Mouse (Mus musculus): Measurements from ENCODE around the gene Lalba. TPM values are rescaled to one million over a fixed set of nuclear protein-coding genes. Genes with fewer than 3 reads are reported as not detected.
"Not testable (repeated sequence)": the region's sequence is repeated elsewhere in the genome, so short reads cannot be mapped to it uniquely, and the experiment has no call there.

Lalba gene
- polyA plus RNA-seq, 1 experiment from 2014 or later, result not detected

DNA sequence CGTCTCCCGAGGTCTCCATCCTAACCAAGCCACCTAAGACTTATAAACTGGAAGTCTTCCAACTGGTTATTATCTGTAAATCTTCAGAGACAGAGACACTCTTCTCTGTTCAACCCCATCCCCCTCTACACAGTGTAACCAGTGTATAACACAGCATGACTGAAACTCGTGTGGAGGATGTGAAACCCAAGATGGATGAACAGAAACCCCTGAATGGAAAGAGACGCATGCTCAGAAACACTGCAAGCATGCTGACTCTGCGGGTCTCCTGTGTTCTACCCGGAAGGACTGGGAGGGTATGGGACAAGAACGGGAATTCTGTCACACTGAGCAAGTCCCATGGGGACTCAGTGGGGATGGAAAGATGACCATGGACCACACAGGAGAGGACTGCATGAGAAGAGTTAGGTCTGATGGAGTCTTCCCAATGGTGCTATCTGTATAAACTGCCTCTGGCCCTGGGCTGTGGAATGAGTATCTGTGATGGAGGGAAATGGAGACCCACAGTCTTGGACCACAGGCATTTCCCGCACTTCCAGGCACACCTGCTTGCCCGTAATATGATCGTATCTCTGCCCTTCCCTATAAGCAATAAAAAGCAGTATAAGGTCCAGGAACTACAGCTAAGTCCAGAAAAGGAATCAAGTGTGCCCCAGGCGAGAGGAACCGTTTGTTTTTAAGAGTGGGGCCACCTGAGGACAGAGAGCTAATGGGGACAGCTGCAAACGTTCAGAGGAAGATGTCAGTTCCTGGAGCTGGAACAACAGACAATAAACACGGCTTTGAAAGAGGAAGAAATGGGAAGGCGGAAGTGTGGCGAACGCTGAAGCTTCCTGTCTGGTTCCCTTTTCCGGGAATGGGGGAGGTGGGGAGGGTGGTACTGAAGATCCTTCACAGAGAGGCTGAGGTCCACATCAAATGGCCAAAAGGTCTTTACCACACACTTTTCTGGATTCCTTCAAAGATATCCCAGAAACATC is 1.7 kb upstream of the Lalba start:
- Histone ChIP-seq H3K27me3 (no peaks in the 10 kb centered on the region), H3K4me2 (no peak overlapping the region), H3K27ac (replicated peaks) (no peak overlapping the region), H3K9ac (no peak overlapping the region), H3K4me1 (replicated peaks) (no peaks in the 10 kb centered on the region), H3K9me3 (no peaks in the 10 kb centered on the region), H3K4me3 (no peak overlapping the region), H3K36me3 (no peaks in the 10 kb centered on the region)
- WGBS, result 72% methylated on average over 18 of the region's 18 CpGs
- no peak for ATAC-seq (ENCODE audit: low read depth)

- no peak overlapping the region for H3K9ac ChIP-seq
- no peaks in the 10 kb centered on the region for H3K4me1 ChIP-seq (replicated peaks)
- WGBS, result 76% methylated on average over 7 of the region's 7 CpGs
- H3K36me3 ChIP-seq, result no peaks in the 10 kb centered on the region
- H3K4me2 ChIP-seq, result no peak overlapping the region
- ATAC-seq (ENCODE audit: low read depth), result no peak
- H3K27me3 ChIP-seq, result no peaks in the 10 kb centered on the region
- no peak overlapping the region for H3K27ac ChIP-seq (replicated peaks)
- no peak overlapping the region for H3K4me3 ChIP-seq
- H3K9me3 ChIP-seq, result no peaks in the 10 kb centered on the region
Observed at GRCm38 (mm10) chr15:98479568-98480102, 2.9 kb downstream of the Lalba start.

DNA sequence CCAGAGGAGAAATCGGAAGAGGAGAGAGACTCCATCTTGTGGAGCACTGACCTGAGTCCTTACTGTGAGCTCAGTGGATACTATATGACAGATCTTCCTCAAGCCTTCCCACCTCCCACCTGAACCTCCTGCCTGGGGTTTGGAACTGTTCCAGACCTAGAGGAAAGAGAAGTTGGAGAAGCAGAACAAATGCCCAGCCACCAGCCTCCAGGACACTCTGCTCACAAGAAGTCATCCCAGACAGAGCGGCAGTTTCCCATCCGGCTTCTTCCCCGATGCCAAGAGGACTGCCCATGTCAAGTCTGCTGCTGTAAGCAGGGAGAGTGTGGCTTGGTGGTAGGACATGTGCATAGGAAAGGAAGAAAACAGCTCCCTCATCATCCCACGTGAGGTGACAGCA is 6.2 kb downstream of the Lalba start:
- no peaks in the 10 kb centered on the region for H3K9me3 ChIP-seq
- 86% methylated on average over 5 of the region's 5 CpGs for WGBS
- H3K27ac ChIP-seq (replicated peaks), result no peak overlapping the region
- ATAC-seq (ENCODE audit: low read depth), result no peak
- H3K4me2 ChIP-seq, result no peak overlapping the region
- no peaks in the 10 kb centered on the region for H3K27me3 ChIP-seq
- no peaks in the 10 kb centered on the region for H3K36me3 ChIP-seq
- H3K9ac ChIP-seq, result no peak overlapping the region
- no peak overlapping the region for H3K4me3 ChIP-seq
- no peaks in the 10 kb centered on the region for H3K4me1 ChIP-seq (replicated peaks)

DNA sequence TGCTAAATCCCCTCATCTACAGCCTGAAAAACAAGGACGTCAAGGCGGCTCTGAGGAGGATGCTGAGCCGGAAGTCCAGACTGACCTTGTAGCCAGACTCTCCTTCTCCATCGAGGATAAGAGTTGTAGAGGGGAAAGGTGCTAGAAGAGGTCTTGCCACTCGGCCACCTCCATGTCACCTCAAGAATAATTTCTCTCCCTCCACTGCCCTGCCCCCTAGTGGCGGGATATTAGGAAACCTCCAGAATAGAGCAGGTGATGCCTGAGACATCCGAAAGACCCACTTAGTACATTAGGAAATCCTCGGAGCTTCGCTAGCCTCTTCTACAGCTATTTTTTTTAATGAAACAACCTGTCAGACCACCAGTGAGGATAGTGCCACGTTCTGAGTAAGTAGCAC is 7.1 kb downstream of the Lalba start:
- Histone ChIP-seq H3K36me3 (no peaks in the 10 kb centered on the region), H3K4me3 (no peak overlapping the region), H3K27me3 (no peaks in the 10 kb centered on the region), H3K4me2 (no peak overlapping the region), H3K4me1 (replicated peaks) (no peaks in the 10 kb centered on the region), H3K27ac (replicated peaks) (no peak overlapping the region), H3K9me3 (no peaks in the 10 kb centered on the region), H3K9ac (no peak overlapping the region)
- ATAC-seq (ENCODE audit: low read depth), result no peak
- WGBS, result 53% methylated on average over 10 of the region's 10 CpGs

GRCm38 (mm10) chr15:98474958-98475357 is 7.6 kb downstream of the Lalba start:
- H3K4me3 ChIP-seq, result no peak overlapping the region
- WGBS, result 82% methylated on average over 10 of the region's 10 CpGs
- H3K4me2 ChIP-seq, result no peak overlapping the region
- H3K4me1 ChIP-seq (replicated peaks), result no peaks in the 10 kb centered on the region
- H3K9me3 ChIP-seq, result no peaks in the 10 kb centered on the region
- H3K9ac ChIP-seq, result no peak overlapping the region
- no peak for ATAC-seq (ENCODE audit: low read depth)
- no peak overlapping the region for H3K27ac ChIP-seq (replicated peaks)
- H3K36me3 ChIP-seq, result no peaks in the 10 kb centered on the region
- H3K27me3 ChIP-seq, result no peaks in the 10 kb centered on the region

- no peak overlapping the region for H3K27ac ChIP-seq (replicated peaks)
- 89% methylated on average over 13 of the region's 13 CpGs for WGBS
- ATAC-seq (ENCODE audit: low read depth), result no peak
- H3K9me3 ChIP-seq, result no peaks in the 10 kb centered on the region
- H3K4me2 ChIP-seq, result no peak overlapping the region
- H3K4me1 ChIP-seq (replicated peaks), result no peaks in the 10 kb centered on the region
- H3K27me3 ChIP-seq, result no peaks in the 10 kb centered on the region
- no peaks in the 10 kb centered on the region for H3K36me3 ChIP-seq
- H3K9ac ChIP-seq, result no peak overlapping the region
- no peak overlapping the region for H3K4me3 ChIP-seq
Observed at GRCm38 (mm10) chr15:98471539-98471938, 11.0 kb downstream of the Lalba start.

- Histone ChIP-seq H3K4me3 (no peak within 1 kb of the TSS), H3K9me3 (no peaks in the 10 kb centered on the region), H3K27ac (replicated peaks) (no peak within 1 kb of the TSS), H3K4me2 (no peak within 1 kb of the TSS), H3K4me1 (replicated peaks) (no peaks in the 10 kb centered on the region), H3K9ac (no peak within 1 kb of the TSS), H3K27me3 (no peaks in the 10 kb centered on the region), H3K36me3 (no peaks in the 10 kb centered on the region)
- no peak for ATAC-seq (ENCODE audit: low read depth)
- WGBS, result 88% methylated on average over 4 of the region's 4 CpGs
Observed at GRCm38 (mm10) chr15:98469596-98469995, 12.9 kb downstream of the Lalba start, which contains the start of gene OR5BS1P. TSS of gene OR5BS1P (plus strand) at chr15:98469896.

DNA sequence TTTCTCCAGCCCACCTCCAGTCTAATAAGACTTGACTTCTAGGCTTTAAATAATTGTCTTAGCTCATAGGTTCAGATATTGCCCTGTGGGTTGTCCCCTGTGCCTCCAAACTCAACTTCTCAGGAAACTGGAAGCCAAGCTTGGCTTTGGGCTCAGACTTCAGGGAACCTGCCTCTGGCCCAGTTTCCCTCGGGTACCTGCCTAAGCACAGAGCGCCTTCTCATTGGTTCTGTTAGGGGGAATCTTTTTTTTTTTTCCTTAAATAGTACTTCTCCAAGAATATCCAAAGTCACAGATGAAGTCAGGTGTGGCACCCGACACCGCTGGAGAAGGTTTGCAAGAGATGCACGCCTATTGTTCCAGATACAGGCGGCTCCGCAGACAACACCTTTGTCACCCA is 30.2 kb downstream of the Lalba start, which contains the start of gene Olfr281:
Olfr281 (plus strand) TSS at position 301 of the 400 bp plus-strand sequence.
- Histone ChIP-seq H3K27ac (replicated peaks) (no peak within 1 kb of the TSS), H3K4me3 (no peak within 1 kb of the TSS), H3K9ac (no peak within 1 kb of the TSS), H3K4me2 (no peak within 1 kb of the TSS), H3K36me3 (no peaks in the 10 kb centered on the region), H3K9me3 (no peaks in the 10 kb centered on the region), H3K4me1 (replicated peaks) (no peaks in the 10 kb centered on the region), H3K27me3 (no peaks in the 10 kb centered on the region)
- no peak for ATAC-seq (ENCODE audit: low read depth)
- WGBS, result 91% methylated on average over 7 of the region's 7 CpGs

GRCm38 (mm10) chr15:98448521-98448920 is 34.0 kb downstream of the Lalba start:
- ATAC-seq (ENCODE audit: low read depth), result no peak
- Histone ChIP-seq H3K9ac (no peak overlapping the region), H3K36me3 (no peaks in the 10 kb centered on the region), H3K4me2 (no peak overlapping the region), H3K27ac (replicated peaks) (no peak overlapping the region), H3K4me3 (no peak overlapping the region), H3K4me1 (replicated peaks) (no peaks in the 10 kb centered on the region), H3K27me3 (no peaks in the 10 kb centered on the region), H3K9me3 (no peaks in the 10 kb centered on the region)
- 62% methylated on average over 4 of the region's 4 CpGs for WGBS

- H3K4me2 ChIP-seq, result no peak overlapping the region
- no peak overlapping the region for H3K4me3 ChIP-seq
- ATAC-seq (ENCODE audit: low read depth), result no peak
- no peak overlapping the region for H3K9ac ChIP-seq
- no peaks in the 10 kb centered on the region for H3K36me3 ChIP-seq
- 84% methylated on average over 3 of the region's 3 CpGs for WGBS
- no peaks in the 10 kb centered on the region for H3K4me1 ChIP-seq (replicated peaks)
- no peak overlapping the region for H3K27ac ChIP-seq (replicated peaks)
- no peaks in the 10 kb centered on the region for H3K9me3 ChIP-seq
- no peaks in the 10 kb centered on the region for H3K27me3 ChIP-seq
Observed at GRCm38 (mm10) chr15:98444561-98444960, 38.0 kb downstream of the Lalba start.

- not testable (repeated sequence) for H3K4me1 ChIP-seq (replicated peaks); H3K9ac ChIP-seq; H3K36me3 ChIP-seq; H3K27me3 ChIP-seq; H3K4me3 ChIP-seq; H3K4me2 ChIP-seq; H3K9me3 ChIP-seq; H3K27ac ChIP-seq (replicated peaks); ATAC-seq (ENCODE audit: low read depth)
- WGBS, result 72% methylated on average over 5 of the region's 5 CpGs
Observed at GRCm38 (mm10) chr15:98430925-98431324, 51.6 kb downstream of the Lalba start, which contains the start of gene Olfr282. TSS of gene Olfr282 (plus strand) at chr15:98431225.
